Mouse (Mus musculus) heart, adult 2 months (tissue): ENCODE data around the gene Atp2a2. TPM values are rescaled to one million over a fixed set of nuclear protein-coding genes. Genes with fewer than 3 reads are reported as not detected.

ENCODE experiments used
- DNase-seq, 2 experiments: peaks; one replicate each; pipeline ENCODE4 v3.0.0; 2021
- H3K27ac ChIP-seq: fragments of 200-600 bp; 2 replicates; pipeline ENCODE4 v1.8.1; 2022
- H3K27me3 ChIP-seq: fragments of 200-500 bp; 2 replicates; pipeline ENCODE4 v1.6.1; 2012; ENCODE audit warnings: mild to moderate bottlenecking, low read length, inconsistent platforms, mixed read lengths; ENCODE audit not compliant: control insufficient read depth, insufficient read depth
- H3K36me3 ChIP-seq: fragments of 200-500 bp; 2 replicates; pipeline ENCODE4 v1.6.1; 2012; ENCODE audit warnings: low read length, inconsistent platforms; ENCODE audit not compliant: control insufficient read depth, insufficient read depth
- H3K4me1 ChIP-seq: fragments of 200-500 bp; 2 replicates; pipeline ENCODE4 v1.6.1; 2011; ENCODE audit warnings: low read length; ENCODE audit not compliant: control insufficient read depth, insufficient read depth
- H3K4me3 ChIP-seq: fragments of 200-600 bp; 2 replicates; pipeline ENCODE4 v1.8.1; 2022
- H3K79me2 ChIP-seq: fragments of 200-500 bp; replicated peaks from 2 replicates; pipeline ENCODE4 v1.6.1; 2012; ENCODE audit warnings: mild to moderate bottlenecking, inconsistent platforms, low read length, moderate library complexity, mixed read lengths; ENCODE audit not compliant: control insufficient read depth, insufficient read depth
- H3K9ac ChIP-seq: fragments of 200-500 bp; 2 replicates; pipeline ENCODE4 v1.6.1; 2012; ENCODE audit warnings: low read depth, mild to moderate bottlenecking, control low read depth, inconsistent platforms, low read length, mixed read lengths
- CTCF ChIP-seq: fragments of 200-600 bp; IDR thresholded peaks from 2 replicates; pipeline ENCODE4 v1.8.1; 2022; ENCODE audit warnings: antibody characterized with exemption, mild to moderate bottlenecking, moderate library complexity
- EP300 ChIP-seq: fragments of 200-500 bp; IDR thresholded peaks from 2 replicates; pipeline ENCODE4 v1.6.1; 2011; ENCODE audit warnings: low read depth, low read length, control low read depth; ENCODE audit not compliant: insufficient read depth
- POLR2A ChIP-seq: fragments of 200-500 bp; IDR thresholded peaks from 2 replicates; pipeline ENCODE4 v1.6.1; 2011; ENCODE audit warnings: mild to moderate bottlenecking, low read depth, low read length, control low read depth; ENCODE audit not compliant: insufficient read depth
- WGBS: fragments of 180-500 bp; shearing (Covaris S2); methylation state at CpG from one replicate; pipeline ENCODE4 v1.1.7; 2018; 5-methylcytosine and 5-hydroxymethylcytosine counted together
- intact Hi-C: fragments of 180-260 bp; cut with DNase I; formaldehyde crosslinking; loops from one replicate; pipeline ENCODE4 v1.15.1; 2025
- polyA plus RNA-seq: library from polyadenylated mRNA; depleted of rRNA; stranded (reverse); fragments of >200 nt; gene quantifications from 2 replicates; pipeline ENCODE4 v1.2.3, GENCODE M21; 2012
- total RNA-seq, 2 experiments: library from RNA; stranded (reverse); gene quantifications; 2 replicates each; pipeline ENCODE4 v1.2.3; 2021

The Atp2a2 gene
- total and polyA plus RNA-seq, 3 experiments: 3,546 to 13,259 (median 11,796) TPM

DNA sequence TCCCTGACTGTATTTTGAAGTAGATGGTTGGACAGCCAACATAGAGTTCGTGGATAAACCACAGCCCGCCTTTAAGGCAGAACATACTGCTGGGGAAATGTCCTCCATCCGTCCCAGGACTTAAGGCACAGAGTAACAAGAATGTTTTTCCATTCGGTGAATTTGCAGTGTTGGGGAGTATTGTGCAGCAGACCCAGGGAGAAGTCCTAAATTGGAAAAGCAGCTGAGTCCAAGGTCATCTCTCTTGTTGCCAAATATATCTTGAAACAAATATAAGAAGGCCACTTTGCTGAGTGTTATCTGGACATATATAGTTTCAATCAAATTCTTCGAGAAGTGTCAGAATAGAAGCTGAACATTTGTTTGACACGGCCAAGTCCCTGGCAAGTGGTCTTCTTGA lies 41.4 kb upstream of the Atp2a2 start:
- no peaks in the 10 kb centered on the region for H3K79me2 ChIP-seq
- 45% methylated on average over 6 of the region's 6 CpGs for WGBS
- no peak overlapping the region for H3K9ac ChIP-seq
- no peaks in the 10 kb centered on the region for H3K27me3 ChIP-seq
- no peak for DNase-seq
- H3K4me3 ChIP-seq: no peak overlapping the region
- H3K27ac ChIP-seq: peak overlapping the region; percentile 76
- TF ChIP-seq CTCF: no peak
- peaks cover 7% of the 10 kb centered on the region for H3K4me1 ChIP-seq
- intact Hi-C loops: loop anchor here (2.0 kb wide), 1 partner anchor 15 kb away; no protein-coding TSS in a partner anchor
- H3K36me3 ChIP-seq: peaks cover 2% of the 10 kb centered on the region

DNA sequence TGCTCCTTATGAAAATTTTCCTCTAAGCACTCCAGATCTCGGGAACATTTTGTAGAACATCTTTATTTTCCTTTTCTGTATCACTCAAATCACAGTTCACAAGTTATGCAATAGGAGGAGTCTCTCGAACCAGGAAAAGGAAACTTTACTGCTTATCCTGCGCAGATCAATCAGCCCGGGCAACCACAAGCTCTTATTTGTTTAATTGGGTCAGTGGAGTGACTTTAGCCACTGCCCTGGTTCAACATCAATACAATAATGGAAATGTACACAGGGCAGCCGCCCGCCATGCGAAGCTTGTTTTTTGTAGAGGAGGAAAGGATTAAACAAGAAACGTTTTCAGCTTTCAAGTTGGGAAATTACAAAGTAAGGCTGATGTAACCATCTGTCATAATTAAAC lies 39.8 kb upstream of the Atp2a2 start:
- H3K9ac ChIP-seq: no peak overlapping the region
- H3K27ac ChIP-seq: no peak overlapping the region
- WGBS: 87% methylated on average over 8 of the region's 8 CpGs
- peaks cover 3% of the 10 kb centered on the region for H3K4me1 ChIP-seq
- no peaks in the 10 kb centered on the region; the same call in 1 of the 2 replicates for H3K36me3 ChIP-seq
- TF ChIP-seq EP300 (no peak), POLR2A (no peak), CTCF (no peak)
- no peaks in the 10 kb centered on the region for H3K27me3 ChIP-seq
- no peak for DNase-seq
- intact Hi-C loops: loop anchor here (2.0 kb wide), 1 partner anchor 13 kb away; no protein-coding TSS in a partner anchor
- no peaks in the 10 kb centered on the region for H3K79me2 ChIP-seq
- H3K4me3 ChIP-seq: no peak overlapping the region

DNA sequence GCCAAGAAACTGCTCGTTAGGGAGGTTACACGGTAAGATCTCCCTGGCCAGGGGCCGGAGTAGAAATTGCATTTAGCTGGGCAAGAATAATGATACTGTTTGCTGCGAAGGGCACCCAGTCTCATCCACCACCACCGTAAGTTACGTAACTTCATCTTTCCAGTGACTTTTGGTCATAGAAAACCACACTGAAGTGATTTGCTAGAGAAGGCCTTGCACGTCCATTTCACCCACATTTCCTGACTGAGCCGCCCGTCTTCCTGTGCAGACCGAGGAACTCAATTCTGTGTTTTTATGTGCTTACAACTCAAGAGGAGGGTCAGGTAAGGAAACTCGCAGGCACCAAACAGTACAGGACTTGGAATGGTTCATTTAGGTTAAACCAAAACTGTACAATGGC lies 36.1 kb upstream of the Atp2a2 start:
- Histone ChIP-seq H3K4me1 (peaks cover 1% of the 10 kb centered on the region; the same call in 1 of the 2 replicates), H3K9ac (no peak overlapping the region), H3K27me3 (no peaks in the 10 kb centered on the region), H3K4me3 (no peak overlapping the region), H3K79me2 (no peaks in the 10 kb centered on the region), H3K27ac (no peak overlapping the region), H3K36me3 (no peaks in the 10 kb centered on the region; the same call in 1 of the 2 replicates)
- intact Hi-C loops: no loop called here
- no peak for DNase-seq
- TF ChIP-seq POLR2A (no peak), CTCF (no peak), EP300 (no peak)
- 85% methylated on average over 11 of the region's 11 CpGs for WGBS

DNA sequence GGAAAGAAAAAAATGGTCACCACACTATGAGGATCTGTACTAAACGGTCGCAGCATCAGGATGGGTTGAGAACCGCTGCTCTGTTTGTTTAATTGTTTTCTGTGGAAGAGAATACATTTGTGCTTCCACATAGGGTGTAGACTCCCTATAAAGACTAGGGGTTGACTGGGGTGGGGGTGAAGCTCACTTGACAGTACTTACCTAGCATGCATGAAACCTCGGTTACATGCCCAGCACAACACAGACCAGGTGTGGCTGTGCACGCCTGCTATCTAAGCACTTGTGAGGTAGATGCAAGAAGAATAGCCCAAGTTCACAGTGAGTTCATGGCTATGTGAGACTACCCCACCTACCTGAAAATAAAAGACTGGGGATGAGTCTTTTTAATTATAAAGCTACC lies 35.6 kb upstream of the Atp2a2 start:
- 98% methylated on average over 5 of the region's 5 CpGs for WGBS
- no peak for DNase-seq
- Histone ChIP-seq H3K4me1 (no peaks in the 10 kb centered on the region), H3K4me3 (no peak overlapping the region), H3K79me2 (no peaks in the 10 kb centered on the region), H3K9ac (no peak overlapping the region), H3K27ac (no peak overlapping the region), H3K36me3 (no peaks in the 10 kb centered on the region), H3K27me3 (no peaks in the 10 kb centered on the region)
- intact Hi-C loops: no loop called here
- TF ChIP-seq CTCF: no peak
- TF ChIP-seq EP300: no peak
- TF ChIP-seq POLR2A: no peak

DNA sequence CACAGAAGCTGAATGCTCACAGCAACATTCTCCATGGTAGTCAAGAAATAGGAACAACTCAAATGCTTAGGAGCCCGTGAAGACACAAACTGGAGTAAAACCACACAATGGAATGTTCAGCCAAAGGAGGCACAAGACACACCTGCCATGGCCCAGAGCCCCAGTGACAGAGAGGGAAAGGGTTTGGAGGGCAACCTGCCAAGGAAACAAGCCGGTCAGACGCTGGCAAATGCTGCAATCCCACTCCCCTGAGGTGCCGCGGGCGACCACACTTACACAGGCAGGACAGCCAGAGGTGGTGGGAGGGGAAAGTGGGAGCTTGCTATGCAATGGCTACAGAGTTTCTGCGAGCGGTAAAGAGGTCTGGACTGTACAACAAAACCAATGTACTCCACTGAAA lies 31.9 kb upstream of the Atp2a2 start:
- intact Hi-C loops: no loop called here
- TF ChIP-seq EP300: no peak
- TF ChIP-seq POLR2A: no peak
- TF ChIP-seq CTCF: no peak
- no peak overlapping the region for H3K4me3 ChIP-seq
- no peaks in the 10 kb centered on the region for H3K27me3 ChIP-seq
- no peak overlapping the region for H3K9ac ChIP-seq
- no peaks in the 10 kb centered on the region for H3K79me2 ChIP-seq
- no peaks in the 10 kb centered on the region for H3K36me3 ChIP-seq
- H3K4me1 ChIP-seq: peaks cover 8% of the 10 kb centered on the region
- 63% methylated on average over 8 of the region's 8 CpGs for WGBS
- DNase-seq: peak in 1 of 2 experiments; percentile 19
- H3K27ac ChIP-seq: no peak overlapping the region

GRCm38 (mm10) chr5:122529913-122530604 lies 28.0 kb upstream of the Atp2a2 start:
- TF ChIP-seq EP300 (no peak), CTCF (no peak), POLR2A (no peak)
- intact Hi-C loops: loop anchor here (2.0 to 5.0 kb wide), 2 partner anchors 13 to 32 kb away; no protein-coding TSS in a partner anchor
- H3K27me3 ChIP-seq: no peaks in the 10 kb centered on the region
- H3K27ac ChIP-seq: peak overlapping the region; percentile 88
- no peaks in the 10 kb centered on the region for H3K79me2 ChIP-seq
- H3K4me3 ChIP-seq: no peak overlapping the region
- no peak for DNase-seq
- peaks cover 22% of the 10 kb centered on the region for H3K4me1 ChIP-seq
- 61% methylated on average over 9 of the region's 9 CpGs for WGBS
- H3K36me3 ChIP-seq: no peaks in the 10 kb centered on the region
- no peak overlapping the region for H3K9ac ChIP-seq
